25 mouse cellular contexts compared by ENCODE assay signal in the genomic region with DNA sequence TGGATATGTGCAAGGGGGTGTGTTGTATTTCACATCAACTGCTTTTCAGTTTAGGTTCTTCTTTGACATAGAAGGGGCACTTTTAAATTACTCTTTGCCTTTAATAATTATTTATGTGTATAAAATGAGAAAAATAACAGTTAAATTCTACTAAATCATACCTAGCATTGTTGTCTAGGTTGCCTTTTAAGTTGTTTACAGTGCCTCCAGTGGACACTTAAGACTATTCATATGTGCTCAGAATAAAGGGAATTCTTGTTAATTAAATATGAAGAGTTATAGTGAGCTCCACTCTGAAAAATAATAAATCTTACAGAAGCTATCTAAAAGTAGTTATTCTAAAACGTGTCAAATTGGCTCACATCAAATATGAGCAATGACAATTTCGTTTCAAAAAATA. TPM values are rescaled to one million over a fixed set of nuclear protein-coding genes. Genes with fewer than 3 reads are reported as not detected.
DNase-seq lines count a peak whose midpoint lies in the region; ATAC-seq and TF ChIP-seq lines count a peak whose summit lies in the region.
"Had no signal": no experiment of that assay in that cellular context is flagged by ENCODE, and none has a peak within 500 bp of the region (broad histone marks: within the 10 kb centered on the region; RNA-seq: fewer than 3 reads in every experiment).

No protein-coding gene starts in this region.

- no peaks in the 10 kb centered on the region for H3K27me3 ChIP-seq in hindbrain, embryonic 14.5 days (ENCODE audit: control insufficient read depth, insufficient read depth, low read length)
- H3K27me3 ChIP-seq in hindbrain, embryonic 13.5 days: no peaks in the 10 kb centered on the region
- H3K27me3 ChIP-seq in liver, postnatal 0 days (ENCODE audit: insufficient read depth, low read length): no peaks in the 10 kb centered on the region
- H3K27me3 ChIP-seq in liver, embryonic 12.5 days (replicated peaks): no peaks in the 10 kb centered on the region
- no peaks in the 10 kb centered on the region for H3K27me3 ChIP-seq in MEL (ENCODE audit: control insufficient read depth in 1 of 2, insufficient read depth in 2 of 2, low read length in 2 of 2)
- H3K27me3 ChIP-seq: embryonic facial prominence, embryonic 12.5 days; embryonic facial prominence, embryonic 15.5 days; heart, embryonic 12.5 days; heart, embryonic 15.5 days; intestine, embryonic 15.5 days had no signal

- 93% methylated on average over 2 of the region's 2 CpGs for WGBS in hindbrain, embryonic 14.5 days
- 92% methylated on average over 2 of the region's 2 CpGs for WGBS in hindbrain, embryonic 13.5 days
- 84% methylated on average over 2 of the region's 2 CpGs for WGBS in liver, postnatal 0 days (ENCODE audit: insufficient replicate concordance)
- 72% methylated on average over 2 of the region's 2 CpGs for WGBS in liver, embryonic 12.5 days (ENCODE audit: insufficient replicate concordance)

- no peak overlapping the region for H3K9ac ChIP-seq in hindbrain, embryonic 14.5 days
- no peak overlapping the region for H3K9ac ChIP-seq in hindbrain, embryonic 13.5 days
- H3K9ac ChIP-seq in liver, postnatal 0 days (replicated peaks): no peak overlapping the region
- H3K9ac ChIP-seq in liver, embryonic 12.5 days: no peak overlapping the region
- H3K9ac ChIP-seq in MEL (ENCODE audit: control insufficient read depth, low read depth, low read length, poor library complexity, severe bottlenecking): no peak overlapping the region
- H3K9ac ChIP-seq: embryonic facial prominence, embryonic 12.5 days; embryonic facial prominence, embryonic 15.5 days; heart, embryonic 12.5 days; heart, embryonic 15.5 days; intestine, embryonic 15.5 days had no signal

- no peak overlapping the region for H3K4me3 ChIP-seq in hindbrain, embryonic 14.5 days (replicated peaks; ENCODE audit: low read length)
- no peak overlapping the region for H3K4me3 ChIP-seq in hindbrain, embryonic 13.5 days
- H3K4me3 ChIP-seq in liver, postnatal 0 days (ENCODE audit: low read depth, low read length): no peak overlapping the region
- no peak overlapping the region for H3K4me3 ChIP-seq in liver, embryonic 12.5 days
- no peak overlapping the region for H3K4me3 ChIP-seq in MEL (ENCODE audit: control insufficient read depth in 1 of 2, insufficient read depth in 1 of 2, low read depth in 2 of 2, low read length in 2 of 2)
- H3K4me3 ChIP-seq: embryonic facial prominence, embryonic 12.5 days; embryonic facial prominence, embryonic 15.5 days; heart, embryonic 12.5 days; heart, embryonic 15.5 days; intestine, embryonic 15.5 days had no signal

- no peaks in the 10 kb centered on the region for H3K36me3 ChIP-seq in hindbrain, embryonic 14.5 days (replicated peaks; ENCODE audit: control insufficient read depth, insufficient read depth)
- no peaks in the 10 kb centered on the region for H3K36me3 ChIP-seq in hindbrain, embryonic 13.5 days
- H3K36me3 ChIP-seq in liver, postnatal 0 days (replicated peaks; ENCODE audit: insufficient read depth, low read length): no peaks in the 10 kb centered on the region
- no peaks in the 10 kb centered on the region for H3K36me3 ChIP-seq in liver, embryonic 12.5 days
- H3K36me3 ChIP-seq in MEL (ENCODE audit: control insufficient read depth in 1 of 2, insufficient read depth in 2 of 2, low read length in 2 of 2): peaks cover 3 to 9% of the 10 kb centered on the region in 2 experiments; a peak in 3 of 4 replicates
- H3K36me3 ChIP-seq: embryonic facial prominence, embryonic 12.5 days; embryonic facial prominence, embryonic 15.5 days; heart, embryonic 12.5 days; heart, embryonic 15.5 days; intestine, embryonic 15.5 days had no signal

- peak; percentile 27 for DNase-seq in hindbrain, embryonic 14.5 days (ENCODE audit: low spot score)
- no peak for DNase-seq in liver, postnatal 0 days
- peak; percentile 55 for DNase-seq in MEL (ENCODE audit: low read depth, low spot score)
- no peak for DNase-seq in right cerebral cortex, postnatal 14 days
- DNase-seq: adrenal gland, adult 2 months; adrenal gland, postnatal 14 days; cerebellum, adult 11 months; cerebellum, adult 2 months; cerebellum, adult 9-11 months; cerebellum, postnatal 25 days; gastrocnemius, postnatal 10 days; gastrocnemius, postnatal 36 days; heart, adult 11 months; heart, postnatal 10 days; heart, postnatal 36 days had no signal

- TF ChIP-seq CTCF in liver, postnatal 0 days (IDR thresholded peaks at IDR 0.05; ENCODE audit: low read depth): 0 out of 2 replicates have a peak, but pooled peaks have one; percentile 8
- TF ChIP-seq CTCF in MEL (IDR thresholded peaks at IDR 0.05 in 2 of 3, conservative IDR thresholded peaks at IDR 0.05 in 1 of 3; ENCODE audit: control insufficient read depth in 1 of 3, insufficient read depth in 1 of 3, low read depth in 2 of 3, low read length in 3 of 3, poor library complexity in 1 of 3, severe bottlenecking in 1 of 3): peak in 2 of 3 experiments; percentile 16 to 59; a peak in 2 of 6 replicates

- TF ChIP-seq RAD21 in MEL (IDR thresholded peaks at IDR 0.05; ENCODE audit: low read depth, low read length): peak; percentile 4; the same call in 1 of the 2 replicates

- no peak overlapping the region for H3K27ac ChIP-seq in hindbrain, embryonic 14.5 days
- H3K27ac ChIP-seq in hindbrain, embryonic 13.5 days: no peak overlapping the region
- H3K27ac ChIP-seq in liver, postnatal 0 days (ENCODE audit: low read depth): no peak overlapping the region
- no peak overlapping the region for H3K27ac ChIP-seq in liver, embryonic 12.5 days
- no peak overlapping the region for H3K27ac ChIP-seq in MEL (ENCODE audit: control insufficient read depth, low read depth, low read length)
- H3K27ac ChIP-seq: embryonic facial prominence, embryonic 12.5 days; embryonic facial prominence, embryonic 15.5 days; heart, embryonic 15.5 days; intestine, embryonic 15.5 days had no signal

- no peaks in the 10 kb centered on the region; the same call in 1 of the 2 replicates for H3K79me2 ChIP-seq in MEL (ENCODE audit: control insufficient read depth, insufficient read depth, low read length, poor library complexity)

- no peak overlapping the region for H3K4me2 ChIP-seq in hindbrain, embryonic 14.5 days (replicated peaks)
- no peak overlapping the region for H3K4me2 ChIP-seq in hindbrain, embryonic 13.5 days
- no peak overlapping the region for H3K4me2 ChIP-seq in liver, postnatal 0 days (ENCODE audit: low read depth, low read length)
- H3K4me2 ChIP-seq in liver, embryonic 12.5 days: no peak overlapping the region
- H3K4me2 ChIP-seq: embryonic facial prominence, embryonic 12.5 days; embryonic facial prominence, embryonic 15.5 days; heart, embryonic 12.5 days; heart, embryonic 15.5 days; intestine, embryonic 15.5 days had no signal

- no peak for TF ChIP-seq POLR2A in MEL (IDR thresholded peaks at IDR 0.05; ENCODE audit: control insufficient read depth in 1 of 2, insufficient read depth in 1 of 2, low read depth in 1 of 2, low read length in 2 of 2, poor library complexity in 1 of 2)

- TF ChIP-seq EP300 in liver, postnatal 0 days (IDR thresholded peaks at IDR 0.05; ENCODE audit: low read depth): no peak
- TF ChIP-seq EP300 in MEL (IDR thresholded peaks at IDR 0.05; ENCODE audit: low read depth in 1 of 2, low read length in 2 of 2): no peak

- no peaks in the 10 kb centered on the region for H3K9me3 ChIP-seq in hindbrain, embryonic 14.5 days (ENCODE audit: control insufficient read depth, low read length)
- H3K9me3 ChIP-seq in hindbrain, embryonic 13.5 days: no peaks in the 10 kb centered on the region
- no peaks in the 10 kb centered on the region for H3K9me3 ChIP-seq in liver, postnatal 0 days (ENCODE audit: low read length)
- H3K9me3 ChIP-seq in liver, embryonic 12.5 days (replicated peaks): no peaks in the 10 kb centered on the region
- H3K9me3 ChIP-seq in MEL (replicated peaks; ENCODE audit: insufficient read depth, low read length): no peaks in the 10 kb centered on the region
- H3K9me3 ChIP-seq: embryonic facial prominence, embryonic 12.5 days; embryonic facial prominence, embryonic 15.5 days; G1E; heart, embryonic 12.5 days; heart, embryonic 15.5 days; intestine, embryonic 15.5 days had no signal

- no peaks in the 10 kb centered on the region for H3K4me1 ChIP-seq in hindbrain, embryonic 14.5 days (replicated peaks; ENCODE audit: control insufficient read depth, insufficient read depth, low read length)
- no peaks in the 10 kb centered on the region for H3K4me1 ChIP-seq in hindbrain, embryonic 13.5 days (replicated peaks)
- H3K4me1 ChIP-seq in liver, postnatal 0 days (ENCODE audit: insufficient read depth): no peaks in the 10 kb centered on the region
- peaks cover 4% of the 10 kb centered on the region for H3K4me1 ChIP-seq in liver, embryonic 12.5 days
- peaks cover 0 to 11% of the 10 kb centered on the region in 2 experiments; a peak in 2 of 4 replicates for H3K4me1 ChIP-seq in MEL (ENCODE audit: control insufficient read depth in 1 of 2, insufficient read depth in 2 of 2, low read length in 2 of 2)
- H3K4me1 ChIP-seq: embryonic facial prominence, embryonic 12.5 days; embryonic facial prominence, embryonic 15.5 days; heart, embryonic 12.5 days; heart, embryonic 15.5 days; intestine, embryonic 15.5 days had no signal

- ATAC-seq in hindbrain, embryonic 14.5 days (ENCODE audit: low FRiP score): no peak
- no peak for ATAC-seq in hindbrain, embryonic 13.5 days (ENCODE audit: low FRiP score)
- no peak for ATAC-seq in liver, postnatal 0 days
- no peak for ATAC-seq in liver, embryonic 12.5 days
- ATAC-seq: forebrain, embryonic 14.5 days; hindbrain, embryonic 16.5 days; intestine, embryonic 15.5 days had no signal

TF ChIP-seq in MEL, 35 proteins besides CTCF, POLR2A, EP300 and RAD21 (continues in another document):
- no peak for TF ChIP-seq ETS1 (IDR thresholded peaks at IDR 0.05; ENCODE audit: low read depth, low read length)
- TF ChIP-seq POLR2AphosphoS2 (IDR thresholded peaks at IDR 0.05; ENCODE audit: low read length): no peak
- TF ChIP-seq E2F4 (IDR thresholded peaks at IDR 0.05; ENCODE audit: borderline replicate concordance, low read depth, low read length): no peak
- TF ChIP-seq RCOR1 (IDR thresholded peaks at IDR 0.05; ENCODE audit: low read depth, low read length): no peak
- TF ChIP-seq SIN3A (IDR thresholded peaks at IDR 0.05; ENCODE audit: low read length): no peak
- no peak for TF ChIP-seq ELF1 (IDR thresholded peaks at IDR 0.05; ENCODE audit: low read depth, low read length)
- no peak for TF ChIP-seq MXI1 (IDR thresholded peaks at IDR 0.05; ENCODE audit: low read depth, low read length)
- TF ChIP-seq MEF2A (IDR thresholded peaks at IDR 0.05; ENCODE audit: extremely low read depth, insufficient replicate concordance, low read depth, low read length, poor library complexity, severe bottlenecking): no peak

RNA-seq across cellular contexts. Expression of a gene that starts 28.5 kb away (rescaled TPM):
- 16.5 and 17.3 TPM in 2 replicates for polyA plus RNA-seq in hindbrain, embryonic 14.5 days (2014; fragmentation: Nextera tagmentation; extraction: Ambion mirVana)
- polyA plus RNA-seq in hindbrain, embryonic 13.5 days (2015; fragmentation: Nextera tagmentation; extraction: Ambion mirVana): 14.6 and 14.9 TPM in 2 replicates
- polyA plus RNA-seq in liver, postnatal 0 days (2015; fragmentation: Nextera tagmentation; extraction: Ambion mirVana): 7.8 and 7.9 TPM in 2 replicates
- polyA plus RNA-seq in liver, embryonic 12.5 days (2016; fragmentation: Nextera tagmentation; extraction: Ambion mirVana): 4.9 and 5.8 TPM in 2 replicates
- 41.0 and 43.8 TPM in 2 replicates for total RNA-seq in MEL (2012; rRNA removed)
- 10 to 100 TPM; 54.2 to 77.2 TPM for polyA plus RNA-seq in MEL (2012; ENCODE audit: insufficient read depth in 1 of 2, insufficient read length in 2 of 2, low read depth in 1 of 2, low replicate concordance in 2 of 2, missing spikeins in 1 of 2)

Comparison
In these comparisons a context has a peak if more than half of its experiments do, and no peak if none do; other contexts are left out.
1. DNase-seq: peak in hindbrain, embryonic 14.5 days (single experiment) and MEL (single experiment); none in liver, postnatal 0 days (single experiment) and right cerebral cortex, postnatal 14 days (single experiment).